Mouse (Mus musculus): ENCODE data around the gene Tssk1.

Gene Tssk1

DNA sequence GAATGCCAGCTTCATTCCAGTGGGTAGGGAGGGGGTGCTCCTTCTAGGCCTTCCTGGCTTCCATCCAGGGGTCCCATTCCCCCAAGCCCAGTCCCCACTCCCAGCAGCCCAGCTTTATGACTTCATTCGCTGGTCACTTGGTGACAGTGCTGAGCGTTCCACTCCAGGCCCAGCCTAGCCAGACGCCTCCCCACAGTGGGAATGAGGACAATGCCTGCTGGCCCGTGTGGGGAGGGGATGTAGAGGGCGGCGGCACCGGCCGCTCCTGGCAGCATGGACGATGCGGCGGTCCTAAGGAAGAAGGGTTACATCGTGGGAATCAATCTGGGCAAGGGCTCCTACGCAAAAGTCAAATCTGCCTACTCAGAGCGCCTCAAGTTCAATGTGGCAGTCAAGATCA, 4.4 kb downstream of the Tssk1 start, which contains the start of the genes Dgcr2 and Tssk2:
Gene Dgcr2, minus strand, starts transcription at position 101 of the 400 bp plus-strand sequence.
Gene Tssk2, plus strand, starts transcription at position 176 of the 400 bp plus-strand sequence.
- DNase-seq (ENCODE audit: low spot score), result no peak

DNA sequence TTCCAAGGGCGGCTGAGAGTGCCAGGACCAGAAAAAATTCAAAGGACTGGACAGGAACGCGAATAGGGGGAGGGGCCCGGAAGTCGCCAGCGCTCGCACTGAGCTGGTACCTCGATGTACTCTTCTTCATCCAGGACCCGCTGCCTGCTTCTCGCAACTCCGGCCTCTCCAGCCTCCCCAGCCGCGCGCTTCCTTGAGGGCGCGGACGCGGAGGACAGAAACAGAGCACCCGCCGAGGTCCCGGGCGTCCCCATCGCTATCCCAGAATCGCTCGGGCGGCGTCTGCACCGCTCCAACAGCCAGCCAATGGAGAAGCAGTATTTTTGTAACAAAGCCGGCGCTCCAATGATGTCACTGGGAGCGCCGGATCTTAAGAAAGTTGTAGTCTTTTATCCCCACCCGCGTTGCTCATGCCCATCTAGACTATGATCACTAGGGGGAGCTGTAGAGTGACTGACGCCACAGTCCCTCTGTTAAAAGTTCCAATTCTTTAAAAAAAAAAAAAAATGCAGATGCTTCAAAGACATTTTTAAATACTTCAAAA, 17.1 kb downstream of the Tssk1 start, which contains the start of gene Ess2:
Gene Ess2, minus strand, starts transcription at position 297 of the 544 bp plus-strand sequence.
- DNase-seq (ENCODE audit: low spot score), result peak; percentile 95

DNA sequence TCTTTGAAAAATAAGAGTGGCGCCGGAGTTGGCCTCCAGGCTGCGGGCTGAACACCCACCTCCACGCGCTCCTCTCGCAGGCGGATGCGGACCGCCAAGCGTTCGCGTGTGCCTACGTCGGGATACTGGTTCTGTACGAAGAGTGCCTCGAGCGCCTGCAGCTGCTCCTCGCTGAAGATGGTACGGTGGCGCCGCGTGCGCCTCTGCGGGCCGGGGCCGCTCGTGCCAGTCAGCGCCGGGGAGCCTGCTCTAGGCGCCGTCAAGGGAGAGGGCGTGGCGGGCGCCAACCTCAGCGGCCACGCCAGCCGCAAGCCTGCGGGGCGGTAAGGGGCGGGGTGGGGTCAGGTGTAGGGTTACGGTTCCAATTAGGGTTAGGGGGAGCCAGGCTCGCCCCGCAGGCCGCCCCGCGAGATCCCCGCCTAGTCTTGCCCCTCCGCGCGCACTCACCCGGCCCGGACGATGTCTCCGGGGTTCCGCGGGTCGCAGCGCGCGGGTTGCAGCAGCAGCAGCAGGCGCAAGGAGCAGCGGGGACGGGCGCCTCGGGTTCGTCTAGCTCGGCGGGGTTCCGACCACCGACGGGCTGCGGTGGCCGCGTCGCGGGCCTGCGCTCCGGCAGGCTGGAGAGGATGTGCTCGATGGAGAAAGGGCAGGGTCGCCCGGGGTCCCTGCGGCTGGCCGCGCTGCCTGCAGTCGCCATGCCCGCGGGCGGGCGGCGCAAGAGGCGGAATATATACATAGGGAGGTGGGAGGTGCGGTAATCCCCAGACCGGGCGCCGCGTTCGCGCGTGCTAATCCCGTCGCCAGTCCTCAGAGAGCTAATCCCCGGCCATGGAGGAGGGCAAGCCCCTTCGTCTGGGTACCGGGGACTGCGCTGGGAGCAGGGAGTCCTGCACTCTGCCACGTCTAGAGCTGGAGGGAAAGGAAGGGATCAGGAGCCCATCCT, 20.6 kb downstream of the Tssk1 start, which contains the start of gene Gsc2:
Gene Gsc2, minus strand, starts transcription at position 753 of the 943 bp plus-strand sequence.
- DNase-seq (ENCODE audit: low spot score), result no peak

DNA sequence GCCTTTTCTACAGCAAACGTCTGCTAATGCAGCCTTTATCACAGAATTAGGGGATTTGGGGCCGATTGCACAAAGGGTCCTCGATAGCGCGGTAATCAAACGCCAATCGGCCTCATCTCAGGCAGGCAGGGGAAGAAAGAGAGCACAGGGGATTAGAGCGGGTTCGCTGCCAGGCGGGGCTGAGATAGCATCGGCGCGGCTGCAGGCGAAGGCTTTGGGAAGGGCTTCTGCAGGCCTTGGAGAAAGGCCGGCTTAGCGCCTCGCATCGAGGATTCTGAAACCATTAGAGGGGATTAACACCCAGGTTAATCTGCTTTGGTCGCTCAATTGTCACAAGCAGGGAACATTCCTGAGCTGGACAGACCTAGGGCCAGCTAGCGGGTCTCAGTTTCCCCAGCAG, 26.6 kb downstream of the Tssk1 start:
- DNase-seq (ENCODE audit: low spot score), result no peak

DNA sequence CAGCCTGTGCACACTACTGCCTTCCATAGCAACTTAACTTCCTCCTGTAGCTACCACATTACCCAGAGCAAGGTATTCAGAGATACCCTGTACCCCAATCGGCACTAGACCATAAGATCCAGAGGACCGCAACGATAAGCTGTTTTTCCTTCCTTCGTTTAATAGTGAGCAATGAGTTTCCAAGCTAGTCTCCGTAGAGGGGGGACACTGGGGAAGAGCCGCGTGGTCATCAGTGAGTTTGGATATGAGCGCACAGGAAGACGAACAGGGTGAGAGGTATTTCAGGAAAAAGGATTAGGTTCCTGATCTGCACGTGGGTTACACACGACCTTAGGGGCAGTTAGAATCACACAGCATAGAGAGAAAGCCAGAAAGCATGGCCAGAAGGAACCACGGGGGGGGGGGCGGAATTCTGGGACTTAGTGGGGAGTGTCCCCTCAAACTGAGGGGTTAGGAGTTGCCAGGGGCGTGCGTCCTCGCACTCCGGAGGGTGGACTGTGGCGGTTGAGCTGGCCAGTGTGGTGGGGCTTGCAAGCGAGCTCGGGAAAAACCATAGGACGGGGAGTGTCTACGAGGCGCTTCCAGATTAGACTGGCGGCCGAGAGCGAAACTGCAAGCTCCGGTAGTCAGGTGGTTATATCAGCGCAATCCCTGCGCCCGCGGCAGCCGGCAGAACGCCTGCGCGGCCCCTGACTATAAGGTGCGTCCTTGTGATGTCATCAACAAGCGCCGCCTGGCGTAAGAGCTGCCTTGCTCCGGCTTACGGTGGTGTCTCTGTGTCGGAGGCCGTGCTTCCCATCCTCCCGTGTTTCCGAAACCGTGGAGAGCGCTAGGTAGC, 27.5 kb downstream of the Tssk1 start:
- peak; percentile 97 for DNase-seq (ENCODE audit: low spot score)

DNA sequence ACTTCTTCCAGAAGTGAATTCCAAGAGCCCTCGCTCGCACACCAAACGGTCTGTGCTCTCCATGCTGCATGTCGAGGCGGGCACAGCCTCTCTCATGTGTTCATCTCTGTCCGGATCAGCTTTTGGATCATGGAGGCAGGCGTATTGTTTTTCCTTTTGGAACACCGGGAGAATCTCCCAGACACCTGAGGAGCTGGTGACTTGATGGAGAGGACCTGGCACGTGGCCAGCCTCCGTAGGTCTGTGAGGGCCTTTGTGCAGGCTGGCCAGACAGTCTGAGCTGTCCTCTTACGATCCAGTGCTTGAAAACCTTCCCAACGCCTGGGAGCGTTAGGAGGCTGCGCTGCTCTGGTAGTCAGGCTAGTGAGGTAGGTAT, 28.1 kb downstream of the Tssk1 start:
- DNase-seq (ENCODE audit: low spot score), result no peak

DNA sequence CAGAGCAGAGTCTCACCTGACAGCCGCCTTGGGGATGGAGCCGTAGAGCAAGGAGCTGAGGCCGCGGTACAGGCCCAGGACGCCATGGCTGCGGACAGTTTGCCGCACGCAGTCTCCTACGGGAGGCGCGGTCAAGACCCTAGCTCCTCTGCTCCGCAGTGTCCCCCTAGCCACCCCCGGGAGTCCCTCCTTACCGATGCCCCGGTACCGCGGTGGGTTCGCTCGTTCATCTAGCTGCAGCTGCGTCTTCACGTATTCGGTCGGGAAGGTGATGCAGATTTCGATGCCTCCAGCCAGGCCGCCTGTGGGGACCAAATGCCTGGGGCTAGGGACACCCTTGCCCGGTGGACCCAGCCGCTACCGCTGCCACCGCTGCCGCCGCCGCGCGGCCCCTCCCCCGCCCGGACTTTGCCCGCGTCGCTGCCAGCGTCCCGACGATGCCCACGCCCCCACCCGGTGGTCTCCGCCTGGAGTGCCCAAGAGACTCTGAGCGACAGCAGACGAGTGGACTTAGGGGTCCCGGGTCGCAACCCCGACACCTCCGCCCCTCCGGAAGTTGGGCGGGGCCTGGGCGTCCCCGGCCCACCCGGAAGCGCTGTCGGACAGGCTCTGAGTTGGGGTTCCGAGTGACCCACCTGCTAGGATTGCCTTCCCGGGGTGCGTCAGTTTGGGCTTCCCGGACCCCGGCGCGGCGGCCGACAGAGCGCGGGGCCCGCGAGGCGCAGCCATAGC, 33.5 kb downstream of the Tssk1 start:
- no peak for DNase-seq (ENCODE audit: low spot score)

DNA sequence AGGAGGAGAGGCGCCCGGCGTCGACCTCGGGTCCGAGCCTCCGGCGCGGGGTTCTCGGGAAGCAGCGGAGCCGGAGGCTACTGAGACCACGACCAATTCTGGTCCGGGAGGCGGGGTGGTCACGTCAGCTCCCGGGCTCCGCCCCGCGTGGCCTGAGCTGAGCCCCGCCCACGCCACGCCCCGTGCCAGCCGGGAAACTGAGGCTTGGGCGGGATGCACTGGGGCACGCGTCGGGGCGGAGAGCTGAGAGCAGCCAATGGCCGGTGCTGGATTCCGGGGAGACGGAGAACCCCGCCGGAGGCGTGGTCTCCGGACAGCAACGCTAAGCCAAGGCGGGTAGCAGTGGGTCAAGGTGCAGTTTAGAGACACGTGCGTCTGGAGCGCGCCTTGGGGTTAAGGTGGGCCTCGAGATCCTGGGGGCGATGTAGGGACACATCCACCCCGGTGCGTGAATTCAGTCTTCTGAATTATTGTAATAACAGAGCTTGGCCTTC, 34.1 kb downstream of the Tssk1 start, which contains the start of gene Slc25a1:
Gene Slc25a1, minus strand, starts transcription at position 133 of the 494 bp plus-strand sequence.
- peak; percentile 88 for DNase-seq (ENCODE audit: low spot score)

DNA sequence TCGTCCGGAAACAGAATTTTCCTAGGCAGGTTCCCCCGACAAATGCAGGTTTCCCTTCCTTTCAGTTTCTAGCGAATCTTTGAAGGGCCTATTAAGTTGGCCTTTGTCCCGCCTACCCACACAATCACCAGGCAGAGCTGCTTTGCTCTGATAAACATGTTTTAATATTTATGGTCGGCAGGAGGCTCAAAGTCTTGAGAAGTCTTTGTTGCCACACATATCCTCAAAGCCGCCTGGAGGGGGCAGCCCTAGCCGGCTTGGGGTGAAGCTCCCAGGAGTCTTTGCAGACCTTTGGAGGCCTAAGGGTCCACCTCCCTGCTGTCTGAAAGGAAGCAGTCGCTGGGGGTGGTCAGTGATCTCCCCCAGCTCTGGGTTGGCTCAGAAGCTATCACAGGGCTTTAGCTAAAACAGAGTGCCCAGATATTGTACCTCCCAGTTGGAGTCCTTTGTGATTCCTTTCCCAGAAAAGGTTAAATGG, 34.6 kb downstream of the Tssk1 start:
- peak; percentile 67 for DNase-seq (ENCODE audit: low spot score)

DNA sequence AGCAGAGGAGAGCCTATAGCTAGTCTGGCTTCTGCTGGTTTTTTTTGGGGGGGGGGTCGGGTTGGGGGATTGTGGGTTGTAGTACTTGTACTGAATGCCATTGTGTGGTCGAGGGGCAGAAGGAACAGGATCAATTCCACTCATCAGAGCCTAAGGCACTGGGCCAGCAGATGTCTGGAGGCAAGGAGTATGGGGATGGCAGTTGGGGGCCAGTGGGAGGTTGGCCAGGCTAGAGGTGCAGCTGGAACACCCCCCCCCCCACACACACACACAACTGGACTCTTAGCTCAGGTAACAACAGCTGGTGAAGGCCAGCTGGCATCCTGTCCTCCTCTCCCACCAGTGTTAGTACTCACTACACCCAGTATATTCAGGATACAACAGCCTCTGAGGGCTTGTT, 35.2 kb downstream of the Tssk1 start:
- DNase-seq (ENCODE audit: low spot score), result no peak

DNA sequence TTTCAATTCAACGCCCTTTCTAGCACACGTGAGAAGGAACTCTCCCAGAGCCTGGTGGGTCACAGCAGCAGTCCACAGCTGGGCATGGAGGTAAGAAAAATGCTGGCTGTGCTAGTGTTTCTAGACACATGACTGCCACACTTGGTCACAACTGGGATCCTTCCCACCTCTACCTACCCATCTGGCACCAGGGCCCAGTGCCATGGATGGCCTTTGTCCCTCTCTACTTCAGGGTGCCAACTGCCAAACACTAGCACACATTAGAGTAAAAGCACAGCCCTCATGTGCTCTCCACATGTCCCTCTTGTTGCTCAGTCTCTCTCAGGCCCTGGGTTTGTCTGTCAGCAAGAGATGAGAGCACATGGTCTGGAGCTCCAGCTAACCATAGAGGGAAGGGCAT, 35.6 kb downstream of the Tssk1 start:
- no peak for DNase-seq (ENCODE audit: low spot score)

DNA sequence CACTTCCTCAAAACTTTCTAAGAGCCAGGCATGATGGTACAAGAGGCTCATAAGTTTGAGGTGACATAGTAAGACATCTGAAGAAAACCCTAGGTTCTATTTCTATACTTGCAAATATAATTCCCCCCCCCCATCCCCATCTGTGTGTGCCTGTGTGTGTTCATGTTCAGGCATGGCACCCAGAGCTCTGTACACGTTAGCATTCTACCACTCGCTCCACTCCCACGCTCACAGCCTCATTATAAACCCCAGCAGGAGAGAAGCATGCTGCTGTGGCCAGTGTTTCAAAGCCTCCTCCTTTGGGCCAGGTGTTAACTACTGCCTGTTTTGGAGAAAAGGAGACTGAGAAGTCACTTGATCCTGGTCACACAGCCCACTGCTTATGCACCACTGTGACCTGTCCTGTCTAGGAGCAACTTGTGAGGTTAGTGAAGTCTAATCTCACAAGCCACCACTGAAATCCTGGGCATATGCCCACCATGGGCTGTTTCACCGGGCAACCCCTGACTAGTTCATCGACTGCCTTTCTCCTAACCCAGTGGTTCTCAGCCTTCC, 38.0 kb downstream of the Tssk1 start:
- no peak for DNase-seq (ENCODE audit: low spot score)

DNA sequence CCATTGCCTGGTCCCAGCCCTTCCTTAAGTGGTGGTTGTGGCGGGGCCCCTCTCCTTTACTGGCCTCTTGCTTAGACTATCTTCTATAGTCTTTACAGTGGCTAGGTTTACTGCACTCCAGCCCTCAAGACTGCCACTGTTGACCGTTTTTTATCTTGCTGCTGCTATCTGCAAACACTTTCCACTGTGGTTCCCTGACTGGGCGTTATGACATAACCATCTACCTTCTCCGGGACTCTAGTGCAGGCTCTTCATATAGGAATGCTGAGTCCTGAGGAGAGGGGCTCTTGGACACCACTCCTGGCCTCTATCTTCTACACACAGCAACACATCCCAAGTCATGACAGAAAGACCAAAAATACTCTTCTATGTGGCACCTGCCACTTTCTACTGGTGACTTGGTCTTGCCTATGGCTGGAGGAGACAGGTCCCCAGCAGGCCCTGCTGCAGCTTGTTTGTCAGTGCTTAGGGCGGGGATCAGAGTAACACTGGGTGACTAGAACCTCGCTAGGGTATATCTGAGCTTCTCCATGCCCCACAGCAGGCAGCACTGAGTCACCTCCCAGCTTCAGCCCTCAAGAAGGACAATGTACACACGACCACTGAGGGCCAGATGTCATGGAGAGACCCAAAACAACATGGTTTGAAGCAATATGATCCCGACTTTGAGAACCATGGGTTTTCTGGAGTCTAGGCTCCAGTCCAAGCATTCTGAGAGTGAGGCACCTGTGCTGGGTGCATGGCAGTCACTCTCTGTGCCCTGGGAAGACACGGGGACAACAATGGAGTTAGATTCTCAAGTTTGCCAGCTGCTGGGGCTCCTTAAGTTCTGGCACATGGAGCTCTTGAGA, 39.8 kb downstream of the Tssk1 start:
- no peak for DNase-seq (ENCODE audit: low spot score)

DNA sequence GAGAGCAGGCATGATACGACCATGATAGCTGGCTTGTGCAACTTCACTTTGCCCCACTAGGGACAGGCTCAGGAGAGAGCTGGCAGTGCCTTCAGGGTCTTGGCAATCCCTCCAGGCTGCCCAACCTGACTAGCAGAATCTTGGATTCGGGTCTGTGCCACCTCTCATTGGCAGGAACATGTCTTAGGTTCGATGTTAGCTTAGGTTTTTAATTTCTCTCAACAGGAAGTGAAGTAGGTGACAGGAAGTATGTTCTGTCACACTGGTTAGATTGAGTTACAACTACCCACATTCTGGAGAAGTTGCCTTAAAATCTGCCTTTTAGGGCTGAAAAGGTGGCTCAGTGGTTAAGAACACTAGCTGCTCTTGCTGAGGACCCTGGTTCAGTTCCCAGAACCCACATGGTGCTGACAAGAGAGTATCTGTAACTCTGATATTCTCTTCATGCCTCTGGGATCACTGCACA, 40.5 kb downstream of the Tssk1 start:
- no peak for DNase-seq (ENCODE audit: low spot score)

DNA sequence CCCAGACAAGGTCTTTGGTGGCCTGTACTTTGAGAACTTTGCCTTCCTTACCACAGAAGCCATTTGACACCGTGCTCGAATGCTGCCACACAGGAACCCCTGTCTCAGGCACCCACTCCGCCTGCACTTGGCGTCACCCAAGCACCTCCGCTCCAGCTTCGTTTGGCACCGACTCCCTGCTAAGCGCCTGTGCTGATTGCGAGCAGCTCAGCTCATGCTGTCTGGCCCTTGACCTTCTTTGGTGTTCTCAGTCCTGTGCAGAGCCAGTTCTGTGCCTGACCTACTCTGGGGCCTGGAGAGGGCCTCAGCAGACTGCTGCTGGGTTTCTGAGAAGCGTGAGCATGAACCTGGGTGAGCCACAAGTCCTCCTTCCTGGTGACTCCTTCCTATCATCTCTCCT, 42.8 kb downstream of the Tssk1 start:
- DNase-seq (ENCODE audit: low spot score), result no peak

DNA sequence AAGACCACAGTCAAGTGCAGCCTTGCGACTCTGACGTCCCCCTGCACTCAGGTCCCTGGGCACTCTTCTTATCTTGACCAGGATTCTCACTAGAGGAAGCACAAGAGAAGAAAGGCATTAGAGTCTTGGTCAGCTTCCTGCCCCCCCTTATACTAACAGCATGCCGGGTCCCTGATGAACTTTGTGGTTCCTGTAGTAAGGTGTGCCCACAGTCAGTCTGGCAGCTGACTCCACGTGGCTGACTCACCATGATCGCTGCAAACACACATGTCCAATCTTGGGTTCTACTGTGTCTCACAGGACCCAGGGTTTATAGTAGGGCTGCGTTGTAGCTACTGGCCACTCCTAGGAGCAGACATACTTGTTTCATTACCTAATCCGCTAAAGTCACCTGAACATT, 44.2 kb downstream of the Tssk1 start:
- no peak for DNase-seq (ENCODE audit: low spot score)

DNA sequence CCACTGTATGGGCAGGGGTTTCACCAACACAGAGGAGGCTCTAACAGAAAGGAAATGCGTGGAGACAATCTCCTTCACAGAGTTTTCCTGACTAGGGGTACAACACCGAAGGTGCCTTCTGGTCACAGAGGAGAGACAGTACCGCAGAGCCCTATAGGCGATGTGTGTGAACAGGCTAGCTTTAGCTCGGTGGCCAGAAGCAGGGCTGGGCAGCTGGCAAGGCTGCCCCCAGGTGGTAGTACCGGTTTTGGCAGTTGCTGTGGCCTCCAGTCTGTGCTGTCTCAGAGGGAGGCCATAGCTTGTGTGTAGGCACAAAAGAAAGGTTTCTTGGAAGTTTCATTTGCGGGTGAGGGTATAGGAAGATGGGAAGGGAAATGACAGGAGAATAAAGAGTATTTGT, 44.8 kb downstream of the Tssk1 start:
- DNase-seq (ENCODE audit: low spot score), result peak; percentile 66

DNA sequence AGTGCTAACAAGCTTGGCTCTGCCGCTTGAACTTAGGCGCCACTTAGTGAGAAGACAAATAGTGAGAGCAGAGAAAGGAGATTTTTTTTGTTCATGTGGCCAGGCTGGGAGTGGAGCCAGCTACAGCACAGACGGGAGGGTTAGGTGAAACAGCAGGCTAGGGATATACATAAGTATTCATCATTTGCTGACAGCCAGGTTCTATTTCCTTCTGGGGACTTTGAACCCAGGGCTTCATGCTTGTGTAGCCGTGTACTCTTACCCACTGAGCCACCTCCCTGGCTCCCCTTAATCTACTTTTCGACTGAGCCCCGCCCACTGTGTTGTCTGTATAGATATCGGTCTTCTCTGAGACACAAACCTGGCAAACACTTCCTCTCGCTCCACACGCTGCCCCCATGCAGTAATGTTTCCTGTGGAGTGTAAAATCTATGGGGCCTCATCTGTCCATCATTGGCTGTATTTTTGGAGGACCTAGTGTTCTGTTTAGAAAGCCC, 45.3 kb downstream of the Tssk1 start:
- no peak for DNase-seq (ENCODE audit: low spot score)

DNA sequence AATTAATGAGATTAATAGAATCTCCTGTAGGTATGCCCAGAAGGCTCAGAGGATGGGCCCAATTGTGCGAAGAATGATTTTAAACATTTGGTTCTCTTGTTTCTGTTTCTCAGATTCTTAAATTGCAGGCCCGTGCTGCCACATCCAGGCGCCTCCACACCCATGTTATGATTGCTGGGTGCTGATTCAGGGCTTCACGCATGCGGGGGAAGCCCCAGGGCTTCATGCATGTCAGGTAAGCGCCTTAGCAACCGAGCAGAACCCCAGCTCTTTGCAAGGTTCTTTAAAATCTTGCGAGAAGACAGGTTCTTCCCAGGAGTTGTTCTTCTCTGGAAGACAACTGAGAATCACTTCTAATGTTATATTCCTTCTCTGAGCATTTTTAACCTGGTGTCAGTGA, 49.4 kb downstream of the Tssk1 start:
- no peak for DNase-seq (ENCODE audit: low spot score)
